Mouse (Mus musculus) granulocyte monocyte progenitor cell, adult 5-6 weeks (primary cell): Measurements from ENCODE around the gene Tmem126b. TPM values are rescaled to one million over a fixed set of nuclear protein-coding genes. Genes with fewer than 3 reads are reported as not detected.
A peak's percentile ranks its signal among the peaks of the same experiment; 100 is the strongest.

Source experiments
- ATAC-seq: replicated peaks from 2 replicates; pipeline ENCODE4 v1.8.0; 2016; ENCODE audit warnings: mild to moderate bottlenecking, moderate TSS enrichment, inconsistent platforms; ENCODE audit not compliant: poor library complexity, severe bottlenecking
- total RNA-seq, 2 experiments: library from RNA; stranded (forward) in 1 of 2; stranded (reverse) in 1 of 2; fragments of 200-712, 200-1000 nt in 1 of 2; fragments of >200 nt in 1 of 2; fragmentation: Nextera tagmentation in 1 of 2; gene quantifications; 2 replicates each; pipeline ENCODE4 v1.2.3; 2014 to 2017

Gene Tmem126b
- 6.1 and 12.1 TPM in 2 replicates for total RNA-seq (2014; fragmentation: Nextera tagmentation)
- total RNA-seq (2017) = 11.6 and 12.7 TPM in 2 replicates

DNA sequence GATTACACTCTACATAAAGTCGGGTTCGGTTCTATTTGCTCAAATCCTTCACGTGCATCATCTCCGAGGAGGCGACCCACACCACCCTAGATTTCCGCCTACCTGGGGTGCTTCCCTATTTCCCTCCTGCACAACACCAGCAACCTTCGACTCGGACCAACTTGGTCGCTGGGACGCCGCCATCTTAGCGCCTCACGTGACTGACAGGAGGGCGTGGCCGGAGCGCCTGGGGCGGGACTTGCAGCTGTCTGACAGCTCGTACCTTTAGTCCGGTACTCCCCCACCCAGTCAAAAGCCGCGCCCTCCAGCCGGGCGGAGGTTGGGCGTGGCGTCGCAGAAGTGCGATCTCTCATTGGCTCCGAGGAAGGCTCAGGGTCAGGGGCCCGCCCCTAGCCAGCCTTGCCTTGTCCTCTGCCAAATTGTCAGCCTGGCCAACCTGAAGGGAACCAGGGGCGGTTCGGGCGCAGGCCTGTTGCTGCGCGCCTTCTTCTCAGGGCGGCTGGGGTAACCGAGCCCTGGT lies at the start of gene Tmem126b:
Tmem126b (minus strand) TSS at position 209 of the 520 bp plus-strand sequence.
- ATAC-seq = peak; percentile 95

DNA sequence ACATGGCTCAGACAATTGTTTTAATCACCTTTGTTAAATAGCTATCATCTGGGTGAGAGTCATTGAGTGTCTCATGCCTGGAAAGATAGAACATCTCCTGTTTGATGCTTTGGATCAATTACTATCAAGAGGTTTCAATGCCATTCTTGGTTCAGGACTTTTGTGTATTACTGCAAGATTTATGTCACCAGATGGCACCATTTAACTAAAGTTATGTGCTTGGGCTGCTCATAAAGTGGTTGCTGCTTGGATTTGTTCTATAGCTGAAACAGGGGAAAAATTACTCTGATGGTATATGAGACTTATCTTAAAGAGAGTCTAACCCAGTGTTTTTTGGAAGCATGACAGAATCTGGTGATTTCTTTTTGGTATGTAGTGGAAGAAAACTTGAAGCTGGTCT lies 36.5 kb upstream of the Tmem126b start:
- no peak for ATAC-seq

DNA sequence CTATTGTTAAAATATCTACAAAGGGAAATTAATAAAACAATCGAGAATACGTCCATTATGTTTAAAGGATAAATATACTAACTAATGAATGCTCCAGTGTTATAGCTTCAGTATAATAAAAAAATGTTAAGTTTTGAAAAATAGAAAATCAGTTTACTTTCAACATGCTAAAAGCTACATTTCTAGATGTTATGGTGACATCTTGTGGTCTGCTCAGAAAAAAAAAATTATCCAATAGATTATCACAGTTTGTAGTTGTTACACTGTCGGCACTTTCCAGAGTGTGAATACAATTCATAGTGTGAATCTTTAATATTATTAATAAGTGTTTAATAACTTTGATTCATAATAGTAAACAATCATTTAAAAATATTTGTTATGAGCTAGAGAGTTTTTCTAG lies 32.3 kb upstream of the Tmem126b start:
- ATAC-seq = no peak

DNA sequence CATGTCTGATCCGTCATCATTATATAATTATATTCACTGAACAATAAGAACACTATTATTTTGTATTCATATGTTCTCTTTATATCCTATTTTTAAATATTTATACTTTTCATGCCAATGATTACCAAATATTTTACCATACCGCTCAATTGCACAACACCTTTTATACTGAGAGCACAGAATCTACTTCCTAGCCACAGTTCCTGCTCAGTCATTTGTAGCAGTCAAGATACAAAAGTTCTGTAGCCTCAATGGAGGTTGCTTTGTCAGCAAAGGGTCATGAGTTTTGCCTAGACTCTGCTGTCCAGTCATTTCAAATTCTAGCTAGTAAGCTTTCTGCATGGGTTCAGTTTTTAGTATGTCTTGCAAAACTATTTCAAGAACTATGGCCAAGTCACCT lies 6.8 kb upstream of the Tmem126b start:
- ATAC-seq = peak; percentile 75

DNA sequence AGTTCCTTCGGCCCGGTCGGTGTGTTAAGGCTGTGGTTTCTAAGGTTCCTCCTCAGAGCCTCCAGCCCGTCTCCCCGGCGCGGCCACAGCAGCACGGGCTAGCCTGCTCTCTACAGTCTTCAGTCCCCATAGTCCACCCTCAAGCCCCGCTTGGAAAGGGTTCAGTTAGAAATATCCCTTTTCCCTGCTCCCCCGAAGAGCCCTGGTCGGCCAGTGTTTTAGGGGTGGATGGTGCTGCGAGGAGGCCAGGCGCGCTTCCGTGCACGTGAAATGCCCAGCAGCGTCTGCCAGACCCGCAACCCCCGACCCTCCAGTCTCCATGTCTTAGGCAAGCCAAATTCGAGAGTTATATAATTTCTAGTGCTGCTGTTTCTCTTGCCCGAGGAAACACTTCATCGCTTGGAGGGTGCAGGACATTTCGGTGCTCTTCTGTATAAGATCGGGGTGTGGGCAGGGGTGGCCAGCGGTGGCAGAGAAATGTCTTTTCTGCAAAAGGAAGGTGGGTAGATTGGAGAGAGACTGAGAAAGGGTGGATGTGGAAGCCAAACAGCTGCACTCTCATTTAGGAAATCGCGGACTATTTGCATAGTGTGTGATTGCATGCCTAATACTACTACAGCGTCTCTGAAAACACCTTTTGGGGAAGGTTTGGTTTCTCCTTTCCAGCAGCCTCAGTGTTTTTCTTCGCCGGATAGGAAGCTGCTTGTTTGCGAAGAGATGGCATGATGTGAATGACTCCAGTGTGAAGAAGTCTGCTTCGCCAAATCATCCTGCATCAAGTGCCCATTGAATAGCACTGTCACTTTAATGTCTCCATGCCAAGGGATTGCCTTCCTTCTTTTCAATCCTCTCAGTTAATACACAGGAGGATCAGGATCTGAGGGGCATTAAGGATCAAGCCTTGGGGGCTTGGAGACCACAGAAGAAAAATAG lies 778 bp upstream of the Tmem126b start, which contains the start of gene Dlg2:
Dlg2 (plus strand) TSS at position 360 of the 933 bp plus-strand sequence.
- peak; percentile 12 for ATAC-seq

DNA sequence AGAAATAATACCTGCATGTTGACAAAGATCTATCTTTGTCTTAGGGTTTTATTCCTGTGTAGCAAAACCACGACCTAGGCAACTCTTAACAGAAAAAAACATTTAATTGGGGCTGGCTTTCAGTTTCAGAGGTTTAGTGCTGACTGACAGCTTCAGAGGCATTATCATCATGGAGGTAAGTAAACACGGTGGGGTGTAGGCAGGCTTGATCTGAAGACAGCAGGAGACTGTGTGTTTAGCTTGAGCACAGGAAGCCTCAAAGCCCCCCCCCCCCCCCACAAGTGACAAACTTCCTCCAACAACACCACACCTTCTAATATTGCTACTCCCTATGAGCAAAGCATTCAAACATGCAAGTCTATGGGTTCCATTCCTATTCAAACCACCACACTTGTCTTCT lies 2.3 kb downstream of the Tmem126b start:
- ATAC-seq = no peak

DNA sequence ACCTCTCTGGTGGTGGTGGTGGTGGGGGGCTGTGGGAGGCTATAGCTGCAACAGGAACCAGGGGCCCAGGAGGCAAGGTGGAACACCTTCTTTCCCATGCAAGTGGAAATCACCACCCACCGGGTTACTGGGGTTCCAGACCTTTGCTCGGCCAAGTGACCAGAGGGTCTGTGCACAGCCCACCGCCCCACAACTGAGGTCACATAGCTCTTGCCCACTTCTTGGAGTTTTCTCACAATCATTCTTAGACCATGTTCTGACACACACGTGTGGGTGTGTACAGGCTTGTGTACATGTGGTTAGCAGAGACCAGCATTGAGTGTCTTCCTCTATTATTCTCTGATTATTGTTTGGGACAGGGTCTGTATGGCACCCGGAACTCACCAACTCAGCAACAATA lies 14.4 kb downstream of the Tmem126b start:
- no peak for ATAC-seq

DNA sequence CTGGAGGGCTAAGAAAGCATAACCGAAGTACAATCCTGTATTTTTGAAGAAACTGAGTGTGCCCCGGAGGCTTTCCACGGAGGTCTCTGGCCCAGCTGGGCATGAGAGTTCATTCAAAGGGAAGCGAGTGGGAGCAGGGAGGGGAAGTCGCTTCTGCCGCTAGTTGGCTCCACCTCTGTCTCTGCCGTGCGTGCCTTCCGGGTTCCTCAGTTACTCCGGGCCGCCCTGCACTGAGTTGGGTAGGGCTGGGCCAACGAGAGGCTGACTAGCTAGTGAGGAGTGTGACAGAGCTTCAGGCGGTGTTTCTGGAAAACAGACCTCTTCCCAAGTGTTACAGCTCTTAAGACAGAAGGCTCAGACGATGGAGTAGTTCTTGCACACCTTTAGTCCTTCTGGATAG lies 14.9 kb downstream of the Tmem126b start:
- ATAC-seq = peak; percentile 70

DNA sequence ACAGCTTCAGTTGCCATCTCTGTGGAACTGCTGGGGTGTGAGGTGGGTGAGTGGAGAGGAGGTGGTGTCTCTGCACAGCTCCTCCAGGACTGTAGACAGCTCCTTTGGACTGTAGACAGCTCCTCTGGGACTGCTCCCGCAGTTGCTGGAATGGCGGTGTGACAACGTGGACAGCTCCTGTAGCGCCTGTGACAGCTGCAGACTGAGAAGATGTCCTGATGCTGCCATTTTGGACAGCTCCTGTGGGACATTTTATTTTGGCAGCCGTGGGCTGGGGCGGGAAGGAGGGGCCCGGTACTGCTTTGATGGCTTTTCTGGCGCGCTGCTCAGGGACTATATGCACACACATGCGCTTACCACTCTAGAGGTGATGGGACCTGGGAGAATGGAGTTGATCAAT lies 15.5 kb downstream of the Tmem126b start:
- ATAC-seq = no peak

DNA sequence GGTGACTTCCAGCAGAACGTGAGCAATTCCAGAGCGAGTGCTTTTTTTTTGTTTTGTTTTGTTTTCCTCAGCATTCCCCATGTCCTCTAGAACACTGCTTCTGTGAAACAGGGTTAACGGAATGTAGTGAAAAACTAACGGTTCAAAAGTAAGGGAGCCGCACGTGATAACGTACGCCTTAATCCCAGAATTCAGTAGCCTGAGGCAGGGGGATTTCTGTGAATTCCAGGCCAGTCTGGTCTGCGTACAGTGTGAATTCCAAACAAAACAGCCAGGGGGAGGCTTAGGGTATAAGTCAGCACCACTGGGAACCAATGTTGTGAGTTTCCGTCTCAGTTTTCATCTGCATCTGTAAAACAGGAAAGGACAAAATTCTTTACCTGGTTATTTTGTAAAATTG lies 18.3 kb downstream of the Tmem126b start:
- ATAC-seq = no peak

DNA sequence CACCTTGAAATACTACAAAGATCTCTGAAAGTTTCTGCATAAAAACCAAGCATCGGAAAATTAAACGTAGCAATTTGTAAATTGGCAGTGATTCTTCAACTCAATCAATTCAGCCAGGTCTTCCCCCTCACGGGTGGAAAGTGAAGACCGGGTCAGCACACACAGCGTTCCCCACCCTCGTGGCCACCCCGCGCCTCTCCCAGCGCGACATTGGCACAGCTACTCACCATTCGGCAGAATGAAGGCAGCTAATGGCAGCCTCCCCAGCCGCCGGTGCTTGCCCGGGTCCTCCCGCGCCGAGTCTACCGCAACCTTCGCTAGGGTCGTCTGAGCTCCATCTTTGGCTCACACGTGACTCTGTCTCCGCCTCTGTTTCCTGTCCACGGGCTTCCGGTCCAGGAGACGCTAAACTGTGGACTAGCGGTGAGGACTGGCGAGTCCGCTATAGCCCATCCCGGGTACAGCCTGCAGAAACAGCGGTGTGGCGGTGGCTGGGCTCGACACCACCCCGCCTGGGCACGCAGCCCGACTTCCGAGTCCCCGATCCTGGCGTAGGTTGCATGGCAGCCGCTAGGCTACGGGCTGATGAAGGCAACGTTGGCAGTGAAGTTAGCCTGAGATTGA lies 18.8 kb downstream of the Tmem126b start, which contains the start of gene Tmem126a:
Tmem126a (minus strand) TSS at position 385 of the 624 bp plus-strand sequence.
- ATAC-seq = peak; percentile 89

DNA sequence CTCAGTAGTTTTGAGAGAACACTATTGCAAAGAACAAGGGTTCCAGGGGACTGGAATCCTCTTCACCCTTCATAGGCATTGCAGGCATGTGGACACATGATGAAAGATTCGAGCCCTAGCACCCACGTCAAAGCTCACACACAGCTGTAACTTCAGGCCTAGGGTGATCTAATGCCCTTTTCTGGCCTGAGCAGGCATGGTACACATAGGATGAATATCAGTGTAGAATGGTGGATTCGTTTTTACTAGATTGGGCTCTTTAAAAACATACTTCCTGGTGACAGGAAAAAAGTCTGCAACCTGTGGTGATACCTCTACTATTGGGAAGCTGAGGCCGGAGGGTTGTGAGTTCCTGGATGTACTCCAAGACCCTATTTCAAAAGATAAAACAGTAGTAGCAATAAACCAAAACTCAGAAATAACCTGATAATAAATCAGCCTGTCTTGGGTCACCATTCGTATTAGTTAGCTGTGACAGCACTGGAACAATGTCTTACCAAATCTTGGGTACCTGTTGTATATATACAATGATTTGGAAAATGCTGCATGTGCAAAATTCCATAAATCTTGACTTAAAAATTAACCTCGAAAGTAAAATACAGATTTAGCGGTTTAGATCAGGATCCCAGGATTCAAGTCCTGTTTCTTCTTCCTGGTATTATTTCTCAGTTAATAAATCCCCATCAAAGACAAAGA lies 19.5 kb downstream of the Tmem126b start:
- ATAC-seq = 0 out of 2 replicates have a peak, but pooled peaks have one; percentile 3

DNA sequence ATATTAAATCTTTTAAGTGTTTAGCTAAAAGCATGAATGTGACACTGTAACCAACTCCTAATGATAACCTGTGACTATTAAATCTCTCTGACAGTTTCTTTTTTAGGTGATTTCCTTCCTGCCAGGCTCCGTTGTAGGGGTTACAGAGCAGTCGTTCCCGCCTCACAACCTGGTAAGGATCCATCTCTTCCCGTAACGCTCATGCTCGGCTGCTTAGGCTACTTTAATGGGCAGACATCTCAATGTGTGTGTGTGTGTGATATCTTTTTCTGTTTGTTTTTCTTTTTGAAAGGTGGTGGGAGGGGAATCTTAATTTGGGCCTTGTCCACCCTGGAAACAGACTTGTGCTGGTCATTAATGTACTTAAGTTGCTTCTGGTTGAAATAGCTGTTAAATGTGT lies 31.6 kb downstream of the Tmem126b start:
- no peak for ATAC-seq

DNA sequence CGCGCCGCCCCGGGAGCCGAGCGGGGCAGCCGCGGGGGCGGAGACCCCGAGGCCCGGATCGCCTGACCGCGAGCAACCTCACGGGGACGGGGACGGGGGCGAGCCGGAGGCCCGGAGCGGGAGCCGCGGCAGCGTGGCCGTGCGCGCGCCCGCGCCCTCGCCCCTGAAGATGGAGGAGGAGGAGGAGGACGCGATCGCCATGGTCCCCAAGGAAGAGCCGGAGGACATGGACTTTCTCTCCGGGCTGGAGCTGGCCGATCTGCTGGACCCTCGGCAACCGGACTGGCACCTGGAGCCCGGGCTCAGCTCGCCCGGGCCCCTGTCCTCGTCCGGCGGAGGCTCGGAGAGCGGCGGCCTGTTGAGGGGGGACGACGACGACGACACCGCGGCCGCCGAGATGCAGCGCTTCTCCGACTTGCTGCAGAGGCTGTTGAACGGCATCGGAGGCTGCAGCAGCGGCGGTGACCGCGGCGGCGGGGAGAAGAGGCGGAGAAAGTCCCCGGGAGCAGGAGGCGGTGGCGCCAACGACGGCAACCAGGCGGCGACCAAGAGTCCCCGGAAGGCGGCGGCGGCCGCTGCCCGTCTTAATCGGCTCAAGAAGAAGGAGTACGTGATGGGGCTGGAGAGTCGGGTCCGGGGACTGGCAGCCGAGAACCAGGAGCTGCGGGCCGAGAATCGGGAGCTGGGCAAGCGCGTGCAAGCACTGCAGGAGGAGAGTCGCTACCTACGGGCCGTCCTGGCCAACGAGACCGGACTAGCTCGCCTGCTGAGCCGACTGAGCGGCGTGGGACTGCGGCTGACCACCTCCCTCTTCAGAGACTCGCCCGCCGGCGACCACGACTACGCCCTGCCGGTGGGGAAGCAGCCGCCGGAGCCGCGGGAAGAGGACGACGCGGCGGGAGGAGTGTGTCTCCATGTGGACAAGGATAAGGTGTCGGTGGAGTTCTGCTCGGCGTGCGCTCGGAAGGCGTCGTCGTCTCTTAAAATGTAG lies 32.4 kb downstream of the Tmem126b start:
- peak; percentile 46 for ATAC-seq

DNA sequence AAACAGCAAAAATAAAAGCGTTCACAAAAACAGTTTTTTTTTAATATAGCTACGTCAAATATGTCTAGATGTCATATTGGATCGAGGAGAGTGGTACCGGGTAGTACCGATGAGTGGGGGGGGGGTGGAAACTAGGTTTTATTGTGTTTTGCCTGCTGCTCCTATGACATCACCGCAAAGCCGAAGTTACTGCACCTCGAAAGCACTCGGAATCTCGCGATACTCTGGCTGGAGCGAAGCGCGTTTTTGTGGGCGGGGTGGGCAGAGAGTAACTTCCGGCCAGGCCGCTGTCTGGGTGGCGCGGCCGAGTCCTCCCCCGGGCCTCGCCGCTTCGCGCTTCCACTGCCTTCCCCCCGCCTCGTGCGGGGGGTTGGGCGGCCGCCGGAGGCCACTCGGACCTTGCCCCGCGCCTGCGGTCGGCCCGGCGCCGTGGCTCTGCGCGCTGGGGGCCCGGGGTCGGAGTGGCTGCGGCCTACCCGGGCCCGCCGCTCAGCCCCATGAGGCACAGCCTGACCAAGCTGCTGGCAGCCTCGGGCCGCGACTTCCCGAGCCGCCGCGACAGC lies 33.2 kb downstream of the Tmem126b start, which contains the start of gene Crebzf:
Crebzf (plus strand) TSS at position 212 of the 563 bp plus-strand sequence.
- ATAC-seq = peak; percentile 86

DNA sequence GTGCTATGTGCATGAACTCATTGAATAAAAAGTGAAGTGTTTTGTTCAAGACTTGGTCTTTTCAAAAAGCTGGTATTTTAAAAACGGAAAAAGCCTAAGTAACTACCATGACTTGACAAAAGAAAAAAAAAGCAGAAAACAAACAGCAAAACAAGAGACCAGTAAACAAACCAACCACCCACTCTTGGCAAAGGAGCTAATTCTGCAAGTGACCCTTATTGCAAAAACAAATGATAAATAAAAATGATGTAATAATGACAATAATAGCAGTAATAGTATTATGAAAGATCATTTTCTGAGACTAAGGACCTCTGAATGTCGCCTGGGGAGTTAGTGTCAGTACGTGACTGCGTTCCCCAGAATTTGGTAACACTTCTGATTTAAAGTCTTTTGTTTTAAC lies 33.7 kb downstream of the Tmem126b start:
- ATAC-seq = peak; percentile 12; the same call in 1 of the 2 replicates

DNA sequence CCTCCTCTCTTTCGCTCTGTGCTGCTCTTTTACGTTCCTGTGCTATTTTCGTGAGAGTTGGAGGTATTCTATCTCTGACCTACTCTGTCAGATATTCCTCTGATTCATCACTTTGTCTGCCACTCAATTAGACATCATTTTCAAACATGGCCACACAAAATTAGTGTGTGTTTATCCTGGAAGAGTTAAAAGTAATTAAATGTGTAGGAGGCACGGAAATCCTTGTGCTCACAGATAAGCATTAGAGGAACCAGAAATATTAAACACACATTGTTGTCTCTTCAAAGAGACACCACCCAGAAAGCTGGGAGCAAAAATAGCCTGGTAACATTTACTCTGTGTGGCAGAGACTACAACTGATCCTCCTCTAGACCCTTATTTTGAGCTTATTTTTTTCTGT lies 35.8 kb downstream of the Tmem126b start:
- no peak for ATAC-seq

DNA sequence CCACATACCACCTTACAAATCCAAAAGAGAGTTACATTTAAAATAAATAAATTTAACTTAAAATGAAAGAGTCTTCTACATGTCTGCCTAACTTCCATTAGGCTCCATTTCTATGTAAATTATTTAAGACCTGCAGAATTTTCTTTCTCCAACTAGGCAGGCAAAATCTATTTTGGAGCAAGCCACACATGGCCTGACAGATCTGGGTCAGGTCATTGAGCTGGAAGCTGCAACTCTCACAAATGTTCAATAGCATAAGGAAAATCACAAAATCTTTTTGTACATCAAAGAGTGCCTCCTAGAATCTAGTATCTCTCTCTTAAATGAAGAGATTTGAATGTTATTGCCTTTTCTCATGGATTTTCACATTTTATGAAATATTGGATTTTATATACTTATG lies 43.6 kb downstream of the Tmem126b start:
- no peak for ATAC-seq

DNA sequence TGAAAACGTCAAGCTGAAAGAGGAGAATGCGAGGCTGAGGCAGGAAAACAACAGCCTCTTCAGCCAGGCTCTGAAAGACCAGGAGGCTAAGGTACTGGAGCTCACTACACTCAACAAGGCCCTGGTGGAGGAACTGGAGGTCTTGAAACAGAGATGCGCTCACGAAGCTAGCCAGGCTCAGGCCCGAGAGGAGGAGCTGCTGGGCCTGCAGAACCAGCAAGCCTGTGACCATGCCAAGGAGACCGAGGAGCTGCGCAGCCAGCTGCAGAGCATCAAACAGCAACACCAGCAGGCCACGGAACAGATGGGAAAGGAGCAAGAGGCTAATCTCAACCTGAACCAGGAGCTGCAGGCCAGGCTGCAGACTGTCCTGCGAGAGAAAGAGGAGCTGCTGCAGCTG lies 48.8 kb downstream of the Tmem126b start:
- ATAC-seq = no peak
